Comparison of ENCODE assay signal across 29 mouse cellular contexts in genomic region chr4:138962719-138963118, GRCm38 (mm10). TPM values are rescaled to one million over a fixed set of nuclear protein-coding genes. Genes with fewer than 3 reads are reported as not detected.
A peak's percentile ranks its signal among the peaks of the same experiment; 100 is the strongest.
DNase-seq lines count a peak whose midpoint lies in the region; ATAC-seq lines count a peak whose summit lies in the region.
"Had no signal": no experiment of that assay in that cellular context is flagged by ENCODE, and none has a peak within 500 bp of the region (broad histone marks: within the 10 kb centered on the region; RNA-seq: fewer than 3 reads in every experiment).

No protein-coding gene starts in this region.

- WGBS in kidney, embryonic 16.5 days: 66% methylated on average over 5 of the region's 5 CpGs

- H3K9ac ChIP-seq in kidney, embryonic 16.5 days (replicated peaks; ENCODE audit: low read length): no peak overlapping the region
- H3K9ac ChIP-seq: embryonic facial prominence, embryonic 13.5 days; forebrain, embryonic 12.5 days; forebrain, embryonic 15.5 days; heart, embryonic 13.5 days; hindbrain, embryonic 14.5 days; intestine, embryonic 15.5 days had no signal

- no peak overlapping the region for H3K4me2 ChIP-seq in kidney, embryonic 16.5 days (replicated peaks; ENCODE audit: low read depth, low read length)
- H3K4me2 ChIP-seq: embryonic facial prominence, embryonic 13.5 days; forebrain, embryonic 12.5 days; forebrain, embryonic 15.5 days; heart, embryonic 13.5 days; hindbrain, embryonic 14.5 days; intestine, embryonic 15.5 days had no signal

- no peaks in the 10 kb centered on the region for H3K36me3 ChIP-seq in kidney, embryonic 16.5 days (ENCODE audit: insufficient read depth, low read length)
- H3K36me3 ChIP-seq: embryonic facial prominence, embryonic 10.5 days; embryonic facial prominence, embryonic 13.5 days; forebrain, embryonic 12.5 days; forebrain, embryonic 15.5 days; heart, embryonic 10.5 days; heart, embryonic 13.5 days; intestine, embryonic 15.5 days had no signal

- 0 out of 2 replicates have a peak, but pooled peaks have one; percentile 32 for ATAC-seq in common myeloid progenitor, adult 5-6 weeks (replicated peaks; ENCODE audit: low read depth, poor library complexity, severe bottlenecking)
- ATAC-seq in inflammation-experienced regulatory T-cells, adult 6 months: peak; percentile 65
- ATAC-seq in megakaryocyte, adult 5-6 weeks (ENCODE audit: poor library complexity, severe bottlenecking): no peak
- ATAC-seq in kidney, embryonic 16.5 days (ENCODE audit: low FRiP score, low TSS enrichment): no peak
- ATAC-seq: forebrain, embryonic 15.5 days; hindbrain, postnatal 0 days; intestine, embryonic 15.5 days had no signal

- no peak overlapping the region for H3K27ac ChIP-seq in kidney, embryonic 16.5 days (ENCODE audit: low read length)
- H3K27ac ChIP-seq: embryonic facial prominence, embryonic 10.5 days; embryonic facial prominence, embryonic 13.5 days; forebrain, embryonic 12.5 days; forebrain, embryonic 15.5 days; heart, adult 2 months; heart, embryonic 10.5 days; heart, embryonic 13.5 days; hindbrain, embryonic 14.5 days; hindbrain, postnatal 0 days; intestine, embryonic 15.5 days had no signal

- H3K4me3 ChIP-seq in kidney, embryonic 16.5 days (ENCODE audit: low read length): no peak overlapping the region
- H3K4me3 ChIP-seq: embryonic facial prominence, embryonic 10.5 days; embryonic facial prominence, embryonic 13.5 days; erythroblast, embryonic 14.5 days; forebrain, embryonic 12.5 days; forebrain, embryonic 15.5 days; heart, adult 2 months; heart, embryonic 10.5 days; heart, embryonic 13.5 days; intestine, embryonic 15.5 days had no signal

- H3K4me1 ChIP-seq in kidney, embryonic 16.5 days (ENCODE audit: insufficient read depth, low read length): peaks cover 18% of the 10 kb centered on the region
- H3K4me1 ChIP-seq: embryonic facial prominence, embryonic 10.5 days; embryonic facial prominence, embryonic 13.5 days; forebrain, embryonic 12.5 days; forebrain, embryonic 15.5 days had no signal

- H3K27me3 ChIP-seq in kidney, embryonic 16.5 days (ENCODE audit: insufficient read depth, low read length): no peaks in the 10 kb centered on the region
- H3K27me3 ChIP-seq: forebrain, embryonic 15.5 days; intestine, embryonic 15.5 days had no signal

- peak; percentile 19 for DNase-seq in CD4-positive, CD25-positive, alpha-beta regulatory T cell, adult 2 months (ENCODE audit: low read depth, low spot score)
- no peak for DNase-seq in layer of hippocampus, postnatal 25 days (ENCODE audit: extremely low spot score in 1 of 2, low spot score in 1 of 2)
- DNase-seq in spleen, adult 18-20 months: no peak
- DNase-seq: adrenal gland, postnatal 10 days; adrenal gland, postnatal 36 days; cerebellum, adult 18-20 months; cerebellum, adult 9-10 months; cerebellum, postnatal 14 days; gastrocnemius, postnatal 25 days; heart, adult 2 months; heart, postnatal 14 days; heart, postnatal 4 days had no signal

- H3K9me3 ChIP-seq in kidney, embryonic 16.5 days (ENCODE audit: low read length): 0 out of 2 replicates have a peak, but pooled peaks cover 2% of the 10 kb centered on the region
- H3K9me3 ChIP-seq: embryonic facial prominence, embryonic 10.5 days; embryonic facial prominence, embryonic 13.5 days; forebrain, embryonic 12.5 days; forebrain, embryonic 15.5 days; heart, embryonic 10.5 days; heart, embryonic 13.5 days; intestine, embryonic 15.5 days had no signal

RNA-seq across cellular contexts. Expression of gene Rnf186, which starts 4.2 kb away (rescaled TPM):
- not detected in 2 replicates for total RNA-seq in common myeloid progenitor, adult 5-6 weeks (2017)
- polyA plus RNA-seq in inflammation-experienced regulatory T-cells, adult 6 months (2017; shearing (Covaris generic)): not detected
- not detected for total RNA-seq in layer of hippocampus, postnatal 25 days (2021)
- total RNA-seq in megakaryocyte, adult 5-6 weeks (2015): not detected in 2 replicates
- not detected in 2 replicates for total RNA-seq in megakaryocyte, adult 5-6 weeks (2017)
- 9.8 and 11.0 TPM in 2 replicates for polyA plus RNA-seq in kidney, embryonic 16.5 days (2015; fragmentation: Nextera tagmentation; extraction: Ambion mirVana)
- total RNA-seq: adrenal gland, adult 18-20 months; adrenal gland, postnatal 10 days; adrenal gland, postnatal 36 days; gastrocnemius, adult 8-10 months; gastrocnemius, postnatal 25 days; heart, adult 2 months; heart, postnatal 4 days; hindbrain, postnatal 0 days had no signal
- polyA plus RNA-seq: embryonic facial prominence, embryonic 10.5 days; embryonic facial prominence, embryonic 13.5 days; erythroblast, embryonic 14.5 days; forebrain, embryonic 12.5 days; forebrain, embryonic 15.5 days; heart, embryonic 13.5 days; hindbrain, embryonic 11.5 days; hindbrain, embryonic 14.5 days; hindbrain, postnatal 0 days had no signal

RNA-seq across cellular contexts. Expression of gene Tmco4, which starts 10.0 kb away (rescaled TPM):
- 16.4 and 28.0 TPM in 2 replicates for total RNA-seq in common myeloid progenitor, adult 5-6 weeks (2017)
- polyA plus RNA-seq in inflammation-experienced regulatory T-cells, adult 6 months (2017; shearing (Covaris generic)): 10 to 100 TPM; 23.3 to 30.2 (median 30.0) TPM
- 1 to 10 TPM; 2.8 to 3.5 TPM for total RNA-seq in layer of hippocampus, postnatal 25 days (2021)
- total RNA-seq in megakaryocyte, adult 5-6 weeks (2015): 5.2 and 7.0 TPM in 2 replicates
- total RNA-seq in megakaryocyte, adult 5-6 weeks (2017): 17.6 TPM in 2 replicates
- 8.8 and 8.9 TPM in 2 replicates for polyA plus RNA-seq in kidney, embryonic 16.5 days (2015; fragmentation: Nextera tagmentation; extraction: Ambion mirVana)

RNA-seq across cellular contexts. Expression of gene Otud3, which starts 49.0 kb away (rescaled TPM):
- 1.4 and 5.6 TPM in 2 replicates for total RNA-seq in common myeloid progenitor, adult 5-6 weeks (2017)
- under 1 TPM in 2 of 3 experiments, not detected in 1; 0.29 to 0.54 TPM for polyA plus RNA-seq in inflammation-experienced regulatory T-cells, adult 6 months (2017; shearing (Covaris generic))
- total RNA-seq in layer of hippocampus, postnatal 25 days (2021): 10 to 100 TPM in 1 of 2 experiments, 1 to 10 TPM in 1; 9.3 to 13.2 TPM
- 3.3 TPM in 2 replicates for total RNA-seq in megakaryocyte, adult 5-6 weeks (2015)
- total RNA-seq in megakaryocyte, adult 5-6 weeks (2017): 9.5 TPM in 2 replicates
- polyA plus RNA-seq in kidney, embryonic 16.5 days (2015; fragmentation: Nextera tagmentation; extraction: Ambion mirVana): 3.0 and 3.6 TPM in 2 replicates

Comparison
In these comparisons a context has a peak if more than half of its experiments do, and no peak if none do; other contexts are left out.
1. ATAC-seq: peak in common myeloid progenitor, adult 5-6 weeks (single experiment) and inflammation-experienced regulatory T-cells, adult 6 months (single experiment); none in megakaryocyte, adult 5-6 weeks (single experiment) and kidney, embryonic 16.5 days (single experiment).